Mouse (Mus musculus): ENCODE measurements around the gene Exosc8. TPM values are rescaled to one million over a fixed set of nuclear protein-coding genes. Genes with fewer than 3 reads are reported as not detected.
"Not testable (repeated sequence)": the region's sequence is repeated elsewhere in the genome, so short reads cannot be mapped to it uniquely, and the experiment has no call there.

The Exosc8 gene
- 10 to 100 TPM; 32.4 to 33.4 TPM for total RNA-seq (2021)
- 8.5 and 13.4 TPM in 2 replicates for polyA plus RNA-seq (2012; rRNA removed)
- long read RNA-seq, transcript Exosc8-201 (11 exons, 1,300 nt) = major isoform, 9 of 12 reads
- long read RNA-seq, partial matches to known transcripts = 2 of 12 reads
- long read RNA-seq, other reads (novel, unspliced or antisense) = 1 of 12 reads

DNA sequence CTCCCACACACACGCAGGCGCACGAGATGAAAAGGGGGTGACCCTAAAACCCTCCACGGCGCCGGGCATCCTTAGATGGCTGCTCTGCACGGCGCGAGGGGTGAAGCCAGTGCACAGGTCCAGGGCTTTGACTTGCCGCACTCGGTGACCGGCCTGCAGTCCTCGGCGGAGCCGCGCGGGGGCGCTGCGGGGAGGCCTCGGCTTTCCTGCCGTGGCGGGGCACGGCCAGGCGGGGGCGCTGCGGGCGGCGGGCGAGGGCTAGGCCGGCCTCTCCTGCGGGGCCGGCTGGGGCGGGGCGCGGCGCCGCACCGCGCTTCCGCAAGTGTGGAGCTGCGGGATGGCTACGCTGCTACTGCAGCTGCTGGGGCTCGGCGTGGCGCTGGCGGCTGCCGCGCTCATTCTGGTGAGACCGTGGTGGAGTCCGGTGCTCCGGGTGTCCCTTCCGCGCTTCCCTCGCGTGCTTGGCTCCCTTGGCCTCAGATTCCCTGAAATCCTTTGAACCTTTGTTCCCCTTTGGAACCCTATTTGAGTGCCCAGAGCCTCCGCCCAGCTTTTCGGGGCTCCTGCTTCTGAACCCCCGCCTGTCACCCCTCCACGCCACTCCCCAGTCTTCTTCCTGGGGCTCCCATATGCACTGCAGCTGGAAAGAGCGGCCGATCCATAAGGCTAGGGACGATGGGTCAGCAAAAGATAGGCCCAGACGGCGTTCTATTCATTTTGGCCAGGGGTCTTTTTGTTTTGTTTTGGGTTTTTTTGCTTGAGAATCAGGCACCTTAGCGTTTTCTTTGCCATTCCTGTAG is at the start of gene Exosc8, which contains the start of gene Alg5:
Exosc8 (minus strand) TSS at position 147 of the 800 bp plus-strand sequence.
Alg5 (plus strand) TSS at position 293 of the 800 bp plus-strand sequence.
- peak; percentile 94 for DNase-seq

DNA sequence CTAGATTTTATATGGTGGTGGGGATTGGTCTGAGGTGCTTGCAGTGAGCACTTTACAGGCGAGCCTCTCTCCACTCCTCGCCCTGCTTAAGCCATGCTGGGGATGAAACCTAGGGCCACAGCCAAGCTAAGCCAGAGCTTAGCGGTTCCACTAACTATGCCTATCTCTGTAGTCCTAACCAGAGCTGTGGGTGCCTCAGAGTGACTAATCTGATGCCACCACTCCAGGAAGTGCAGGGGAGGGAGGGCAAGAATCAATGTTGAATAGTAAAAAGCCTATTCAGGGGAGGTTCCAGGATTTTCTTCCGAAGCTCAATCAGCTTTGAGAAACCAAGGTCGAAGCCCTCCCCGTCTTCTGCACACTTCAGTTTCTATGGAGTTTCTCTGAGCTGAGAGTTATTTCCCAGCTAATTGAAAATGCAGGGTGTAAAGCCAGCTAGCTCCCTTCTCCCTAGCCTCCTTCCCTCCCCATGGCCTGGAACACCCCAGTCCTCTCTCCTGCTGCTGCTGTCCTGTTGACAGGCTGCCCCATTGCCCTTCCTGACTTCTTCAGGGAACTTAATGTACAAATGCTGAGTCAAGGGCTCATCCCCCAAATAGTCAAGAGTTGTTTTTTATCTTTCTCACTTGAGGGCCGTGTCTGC is 40.9 kb upstream of the Exosc8 start:
- no peak for DNase-seq

DNA sequence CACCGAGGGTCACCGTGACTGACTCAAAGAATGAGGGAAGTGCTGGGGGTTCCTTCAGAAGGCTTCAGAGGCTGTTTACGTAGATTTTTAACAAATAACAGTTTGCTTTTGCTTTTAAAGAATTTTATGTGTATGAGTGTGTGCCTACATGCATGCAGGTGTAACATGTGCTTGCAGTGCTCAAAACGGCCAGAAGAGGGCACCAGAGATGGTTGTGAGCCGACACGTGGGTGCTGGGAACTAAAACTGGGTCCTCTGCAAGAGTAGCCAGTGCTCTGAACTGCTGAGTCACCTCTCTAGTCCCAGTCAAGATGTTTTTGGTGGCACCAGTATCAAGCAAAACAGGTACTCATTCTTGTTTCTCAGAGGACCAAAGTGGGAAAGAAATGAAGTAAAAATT is 38.4 kb upstream of the Exosc8 start:
- DNase-seq = no peak

DNA sequence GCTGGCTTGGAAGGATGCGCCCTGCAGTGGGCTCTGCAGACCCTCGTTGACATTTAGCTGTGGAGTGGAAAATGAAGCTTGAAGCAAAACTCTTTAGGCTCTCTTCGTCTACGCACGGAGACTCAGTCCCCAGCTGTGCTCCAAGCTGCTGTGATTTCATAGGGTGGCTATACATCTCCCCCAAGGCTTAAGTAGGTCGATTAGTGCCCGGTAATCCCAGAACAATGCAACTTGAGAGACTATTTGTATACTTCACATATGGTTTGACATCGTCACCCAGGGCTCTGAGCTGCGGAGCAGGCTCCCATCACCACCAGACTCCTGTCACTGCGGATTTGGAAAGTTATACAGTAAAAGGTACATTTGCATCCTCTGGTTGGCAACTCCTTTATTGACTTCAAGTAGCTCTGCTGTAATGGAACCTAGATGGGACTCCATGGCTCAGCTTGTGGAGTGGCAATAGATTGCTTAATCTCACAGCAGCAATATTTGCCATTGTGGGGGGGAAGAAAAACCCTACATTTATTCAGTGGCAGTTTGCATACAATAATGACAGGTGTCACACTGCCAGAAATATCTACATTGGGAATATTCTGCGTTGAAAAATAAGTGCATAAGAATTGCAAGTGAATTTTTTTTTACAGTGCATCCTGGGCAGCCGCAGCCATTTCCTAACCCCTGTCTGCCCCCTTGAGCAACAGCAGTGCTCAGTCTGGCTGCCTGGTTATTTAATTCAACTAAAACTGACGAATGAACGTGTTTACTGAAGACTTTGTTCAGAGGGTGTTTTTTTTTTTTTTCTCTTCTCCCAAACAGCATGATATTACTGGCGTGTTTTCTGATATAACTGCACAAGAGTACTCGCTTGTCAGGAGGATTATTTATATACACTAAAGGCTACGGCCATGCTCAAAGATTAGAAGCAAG is 34.4 kb upstream of the Exosc8 start:
- DNase-seq = no peak

DNA sequence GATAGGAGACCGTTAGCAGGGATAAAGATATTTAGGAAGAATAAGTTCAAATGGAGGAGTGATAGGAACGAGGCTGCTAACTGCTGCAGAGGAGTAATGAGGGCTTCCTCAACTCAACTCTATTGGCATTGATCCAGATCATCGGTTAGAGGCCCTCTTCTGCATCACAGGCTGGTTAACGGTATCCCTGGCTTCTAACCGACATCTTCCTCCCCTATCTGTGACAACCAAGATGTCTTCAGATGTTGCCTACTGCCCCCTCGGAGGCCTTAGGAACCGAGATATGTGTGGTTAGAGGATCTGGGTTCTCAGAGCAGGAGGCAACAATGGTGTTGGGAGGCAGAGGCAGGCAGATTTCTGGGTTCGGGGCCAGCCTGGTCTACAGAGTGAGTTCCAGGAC is 33.4 kb upstream of the Exosc8 start:
- DNase-seq = no peak

DNA sequence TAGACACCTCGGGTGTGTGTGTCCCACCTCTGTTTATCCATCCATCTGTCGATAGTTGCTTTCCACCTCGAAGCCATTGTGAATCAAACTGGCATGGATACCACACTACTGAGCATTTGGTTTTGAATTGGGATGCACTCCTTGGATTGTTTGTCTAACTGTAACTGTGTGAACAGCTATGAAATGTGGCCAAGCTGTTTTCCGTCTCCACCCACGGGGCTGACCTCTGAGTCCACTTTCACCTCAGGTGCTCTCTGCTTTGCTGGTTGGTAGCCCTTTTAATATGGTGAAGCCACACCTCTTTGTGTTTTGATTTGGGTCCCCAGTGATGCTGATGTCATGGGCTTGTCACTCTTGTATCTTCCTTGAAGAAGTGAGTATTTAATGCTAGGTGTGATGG is 31.6 kb upstream of the Exosc8 start:
- DNase-seq = no peak

DNA sequence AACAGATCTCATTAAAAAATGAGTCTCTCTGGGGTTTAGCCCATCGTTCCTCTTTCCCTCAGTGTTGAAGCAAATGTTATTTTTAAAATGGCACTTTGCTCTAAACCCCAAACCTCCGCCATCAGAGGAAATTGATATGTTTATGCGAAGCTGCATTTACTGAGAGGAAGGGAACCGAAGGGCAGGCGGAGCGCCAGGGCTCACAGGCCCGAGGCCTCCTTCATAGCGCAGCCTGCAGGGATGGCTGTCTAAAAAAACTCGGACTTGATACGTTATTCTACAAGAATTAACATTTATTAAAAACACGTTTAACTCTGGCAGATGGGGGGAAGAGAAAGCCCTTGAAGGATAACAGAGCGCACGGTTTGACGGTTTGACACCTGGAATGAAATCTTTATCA is 30.8 kb upstream of the Exosc8 start:
- no peak for DNase-seq

DNA sequence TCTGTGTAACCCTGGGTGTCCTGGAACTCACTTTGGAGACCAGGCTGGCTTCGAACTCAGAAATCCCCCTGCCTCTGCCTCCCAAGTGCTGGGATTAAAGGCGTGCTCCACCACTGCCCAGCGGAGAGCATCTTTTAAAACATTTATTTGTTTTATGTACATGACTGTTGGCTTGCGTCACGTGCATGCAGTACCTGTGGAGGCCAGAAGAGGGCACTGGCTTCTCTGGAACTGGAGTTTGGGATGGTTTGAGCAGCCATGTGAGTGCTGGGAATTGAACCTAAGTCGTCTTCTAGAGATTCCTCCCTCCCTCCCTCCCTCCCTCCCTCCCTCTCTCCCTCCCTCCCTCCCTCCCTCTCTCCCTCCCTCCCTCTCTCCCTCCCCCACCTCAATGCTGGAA is 30.3 kb upstream of the Exosc8 start:
- not testable (repeated sequence) for DNase-seq

DNA sequence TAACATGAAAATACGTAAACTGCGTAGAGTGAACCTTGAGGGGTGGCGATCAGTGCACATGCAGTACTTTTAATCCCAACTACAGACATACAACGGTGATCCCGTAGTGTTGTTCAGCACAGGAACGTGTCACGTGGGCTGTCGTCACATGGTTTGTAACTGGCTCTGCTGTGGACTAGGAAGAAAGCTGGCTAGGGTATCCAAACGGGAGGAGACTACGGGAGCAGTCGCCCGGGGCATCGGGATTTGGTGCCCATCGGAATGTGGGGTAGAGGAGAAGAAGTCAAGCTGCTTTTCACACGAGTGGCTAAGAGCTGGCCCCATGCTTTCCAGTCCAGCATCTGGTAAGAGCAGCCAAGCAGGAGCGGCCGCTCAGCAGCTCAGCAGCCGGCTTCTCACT is 29.2 kb upstream of the Exosc8 start:
- DNase-seq = peak; percentile 59

DNA sequence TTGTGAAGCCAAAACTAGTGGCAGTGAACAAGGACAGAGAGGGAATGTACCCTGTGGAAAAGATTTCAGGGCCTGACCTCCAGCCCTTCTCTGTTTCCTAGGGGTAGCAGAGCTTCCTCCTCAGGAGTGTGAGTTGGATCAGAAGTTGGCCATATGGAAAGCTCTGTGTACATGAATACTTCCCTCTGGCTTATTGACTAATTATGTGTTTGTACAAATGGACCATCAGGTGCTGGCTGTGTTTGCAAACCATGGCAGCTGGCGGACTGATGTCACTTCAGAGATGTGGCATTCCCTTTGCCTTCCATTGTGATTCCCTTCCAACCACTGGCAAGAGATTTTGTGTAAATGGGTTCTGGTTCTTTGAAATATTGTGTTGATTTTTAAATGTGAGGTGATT is 26.1 kb upstream of the Exosc8 start:
- no peak for DNase-seq

DNA sequence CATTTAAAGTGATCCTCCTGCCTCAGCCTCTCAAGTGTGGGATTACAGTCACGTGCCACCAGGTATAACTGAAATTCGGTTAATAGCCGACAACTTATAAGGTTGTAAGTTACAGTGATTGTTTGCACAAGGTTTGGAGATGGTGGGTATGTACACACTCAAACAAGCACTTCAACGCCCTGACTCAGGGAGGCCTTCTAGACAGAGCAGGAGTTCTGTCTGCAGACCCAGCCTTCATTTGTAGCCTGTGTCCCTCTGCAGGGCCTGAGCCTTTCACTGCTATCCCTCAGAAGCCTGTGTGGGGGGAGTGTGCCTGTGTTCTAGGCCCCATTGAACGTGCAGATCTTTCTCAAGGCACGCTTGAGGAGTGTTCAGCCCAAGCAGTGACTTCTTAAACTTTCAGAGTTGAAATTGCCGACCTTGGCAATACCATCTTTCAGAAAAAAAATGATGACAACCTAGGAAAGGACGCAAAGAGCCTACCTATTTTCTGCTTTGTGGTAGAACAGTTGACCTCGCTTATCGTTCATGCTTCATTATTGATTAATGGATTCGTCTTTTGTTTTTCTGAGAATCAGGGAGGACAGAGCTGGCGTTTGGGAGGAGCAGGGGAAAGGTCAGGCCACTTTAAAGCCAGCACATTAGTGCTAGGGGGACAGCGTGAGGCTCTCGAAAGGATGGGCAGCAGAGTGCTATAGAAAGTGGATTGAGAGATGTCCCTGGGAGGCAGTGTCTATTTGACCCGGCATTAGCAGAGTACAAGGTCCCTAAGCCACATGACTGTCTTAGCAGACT is 25.3 kb upstream of the Exosc8 start:
- DNase-seq = peak; percentile 68

DNA sequence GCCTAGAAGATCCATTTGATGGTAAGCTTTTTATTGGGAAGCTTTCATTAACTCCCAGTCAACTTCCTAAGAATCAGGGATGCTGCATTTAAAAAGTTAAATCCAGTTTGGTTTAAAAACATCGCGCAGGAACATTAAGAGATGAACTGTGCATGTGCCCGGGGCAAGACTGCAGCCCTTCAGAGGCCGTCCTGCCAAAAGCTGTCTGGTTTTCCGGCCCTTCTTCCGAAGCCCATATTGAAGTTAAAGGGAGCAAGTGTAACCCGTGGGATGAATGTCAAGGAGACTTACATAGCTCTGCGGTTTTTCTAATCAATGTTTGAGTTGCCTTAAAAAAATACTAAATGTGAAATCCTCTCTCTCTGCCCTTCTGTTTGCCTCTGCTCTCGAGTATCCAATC is 24.0 kb upstream of the Exosc8 start:
- peak; percentile 54 for DNase-seq

DNA sequence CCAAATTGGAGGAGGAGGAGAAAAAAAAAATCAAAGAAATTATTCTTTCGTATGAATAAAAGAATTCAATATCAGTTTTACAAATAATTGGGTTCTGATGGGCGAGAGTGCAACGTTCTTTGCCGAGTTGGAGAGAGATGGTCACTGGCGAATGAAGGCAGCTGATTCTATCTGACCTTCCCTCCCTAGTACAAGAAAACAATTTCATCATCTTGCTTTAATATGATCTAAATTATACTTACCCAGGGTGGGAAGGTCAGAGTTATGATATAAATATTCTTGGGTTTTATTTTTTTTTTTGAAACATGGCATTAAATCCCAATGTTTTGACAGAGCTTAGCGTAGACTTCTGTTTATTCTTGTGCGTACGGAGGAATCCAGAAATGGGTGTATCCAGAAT is 22.3 kb upstream of the Exosc8 start:
- DNase-seq = no peak

DNA sequence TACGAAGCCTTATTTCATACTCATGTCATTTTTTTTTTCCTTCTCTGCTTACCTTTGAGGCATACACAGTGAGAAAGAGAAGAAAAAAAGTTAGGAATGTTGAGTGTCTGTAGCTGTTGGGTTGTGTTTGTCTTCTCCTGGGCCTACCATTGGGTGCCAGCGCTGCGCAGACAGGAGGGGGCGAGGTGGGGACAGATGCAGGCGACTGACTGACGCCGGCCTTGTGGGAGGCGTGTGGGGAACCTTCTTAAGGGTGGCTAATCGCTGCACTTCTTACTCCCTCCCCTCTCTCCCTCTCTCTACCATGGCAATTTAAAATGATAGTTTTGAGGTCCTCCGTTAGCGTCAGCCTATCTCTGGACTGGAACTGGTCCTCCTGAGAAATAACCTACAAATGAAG is 20.9 kb upstream of the Exosc8 start:
- DNase-seq = peak; percentile 77

DNA sequence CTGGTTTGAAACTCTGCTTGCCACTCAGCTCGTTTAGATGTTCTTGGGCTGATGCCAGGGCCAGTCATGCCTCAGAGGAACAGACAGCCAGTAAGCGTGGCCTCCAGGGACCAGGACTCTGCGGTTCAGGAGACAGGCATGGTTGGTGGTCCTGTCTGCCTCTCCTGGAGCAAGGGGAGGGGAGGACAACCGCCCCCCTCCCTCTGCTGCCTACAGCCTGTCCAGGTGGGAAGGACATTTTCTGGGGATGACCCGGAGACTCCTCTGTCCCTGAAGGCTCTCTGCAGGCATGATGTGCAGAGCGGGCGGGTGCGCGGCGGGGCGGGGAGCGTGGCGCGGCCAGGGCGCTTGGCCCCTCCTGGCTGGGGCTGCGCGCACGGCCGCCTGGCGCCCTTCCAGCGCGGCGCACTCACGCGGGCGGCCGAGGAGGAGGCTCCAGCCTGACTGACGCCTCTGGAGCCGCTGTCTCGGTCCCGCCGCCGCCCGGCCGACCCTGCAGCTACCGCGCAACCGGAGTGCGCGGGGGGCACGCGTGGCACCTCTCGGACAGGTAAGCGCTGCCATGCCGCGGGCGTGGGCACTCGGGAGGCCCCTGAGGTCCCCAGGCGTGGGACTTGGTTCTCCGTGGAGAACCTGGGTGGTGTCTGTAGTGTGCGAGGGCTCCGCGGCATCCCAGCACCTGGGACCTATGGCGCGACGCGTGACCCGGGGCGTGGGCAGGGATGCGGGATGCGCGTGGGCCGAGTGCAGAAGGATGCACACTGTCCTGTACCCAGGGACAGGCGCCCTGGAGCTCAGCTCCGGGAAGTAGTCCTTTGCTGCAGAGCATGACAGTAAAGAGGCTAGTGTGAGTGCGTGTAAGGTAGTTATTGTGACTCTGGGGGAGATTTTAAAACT is 20.2 kb upstream of the Exosc8 start, which contains the start of gene Smad9:
Smad9 (plus strand) TSS at position 438 of the 897 bp plus-strand sequence.
- peak; percentile 92 for DNase-seq

DNA sequence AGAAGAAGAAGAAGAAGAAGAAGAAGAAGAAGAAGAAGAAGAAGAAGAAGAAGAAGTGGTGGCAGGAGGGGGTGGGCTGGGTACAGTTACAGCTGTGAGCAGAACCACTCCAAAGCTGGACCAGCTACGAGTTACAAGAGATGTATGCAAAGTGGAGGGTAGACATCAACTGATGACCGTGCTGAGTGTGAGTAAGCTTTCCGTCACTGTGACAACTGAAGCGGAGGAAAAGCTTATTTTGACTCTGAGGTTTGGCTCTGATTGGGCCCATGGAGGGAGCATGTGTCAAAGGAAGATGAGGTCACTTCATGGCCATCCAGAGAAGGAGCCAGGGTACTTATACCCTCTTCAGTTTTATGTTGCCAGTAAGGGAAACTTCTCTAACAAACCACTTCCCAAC is 18.2 kb upstream of the Exosc8 start:
- DNase-seq = no peak

DNA sequence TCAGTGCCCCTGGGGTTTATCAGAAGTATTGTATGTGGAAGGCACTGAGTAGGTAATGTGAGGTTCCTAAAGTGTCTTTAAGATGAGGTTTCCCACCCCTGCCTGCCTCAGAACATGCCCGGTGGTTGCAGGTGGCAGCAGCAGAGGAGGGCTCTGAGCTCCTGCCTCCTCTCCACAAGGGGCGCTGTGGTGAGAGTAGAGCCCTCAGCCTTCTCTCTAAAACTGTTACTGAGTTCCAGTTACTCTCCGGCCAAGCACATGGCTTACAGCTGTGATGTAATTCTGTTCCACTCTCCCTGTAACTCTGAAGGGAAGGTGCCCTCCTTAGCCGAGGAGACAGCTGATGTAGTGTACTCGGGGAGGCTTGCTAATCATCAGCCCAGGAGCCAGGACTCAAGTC is 10.6 kb upstream of the Exosc8 start:
- no peak for DNase-seq

DNA sequence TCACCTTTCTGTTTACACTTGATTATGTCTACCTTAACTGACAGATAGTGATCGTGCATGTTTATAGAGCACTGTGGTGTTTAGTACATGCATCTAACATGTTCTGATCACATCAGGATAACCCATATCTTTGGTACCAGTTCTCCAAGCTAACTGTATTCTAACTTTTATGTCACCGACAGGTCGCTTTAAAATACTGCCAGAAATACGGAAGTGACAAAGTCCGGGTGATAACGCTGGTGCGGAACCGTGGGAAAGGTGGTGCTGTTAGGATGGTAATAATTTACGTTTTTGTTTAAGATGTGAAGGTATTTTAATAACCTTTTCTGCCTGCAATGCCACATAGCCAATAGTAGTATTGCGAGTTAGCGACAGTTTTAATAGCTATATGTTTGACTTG is 6.8 kb upstream of the Exosc8 start:
- DNase-seq = no peak

DNA sequence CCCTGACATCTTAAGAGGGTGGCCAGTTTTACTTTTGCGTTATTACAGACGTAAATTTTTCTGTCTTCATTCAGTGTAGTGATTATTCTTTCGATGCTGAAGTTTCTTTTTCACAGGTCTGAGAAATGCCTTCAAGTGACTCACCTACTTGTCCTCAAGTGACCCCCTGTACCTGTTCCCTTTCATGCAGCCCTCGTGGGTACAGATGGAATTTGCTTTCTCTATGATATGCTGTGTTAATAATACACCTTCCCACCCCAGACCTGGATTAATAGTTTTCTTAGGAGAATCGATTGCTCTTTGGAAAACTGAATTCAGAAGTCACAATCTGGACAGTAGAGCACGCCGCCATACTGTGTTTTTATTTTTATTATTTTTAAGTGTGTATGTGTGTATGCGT is 2.1 kb upstream of the Exosc8 start:
- DNase-seq = no peak

All from adrenal gland, adult 2 months (tissue).